Mouse (Mus musculus): ENCODE measurements at regions not wholly inside any gene's neighbourhood (a gene's known extent, or its start where the extent isn't known, plus 50 kb on each side); places are given as distances from the start of the nearest gene placed in this dataset.

- 0 out of 2 replicates have a peak overlapping the region, but pooled peaks have one; percentile 47 for H3K4me2 ChIP-seq (replicated peaks; ENCODE audit: low read depth, low read length)
- no peaks in the 10 kb centered on the region for H3K27me3 ChIP-seq (replicated peaks; ENCODE audit: insufficient read depth, low read length)
- H3K4me3 ChIP-seq (ENCODE audit: low read depth, low read length), result no peak overlapping the region
- no peaks in the 10 kb centered on the region for H3K9me3 ChIP-seq (ENCODE audit: low read length)
- DNase-seq (ENCODE audit: low spot score) (no peak), ATAC-seq (peak; percentile 36; the same call in 1 of the 2 replicates)
- WGBS, result 45% methylated on average over 6 of the region's 6 CpGs
- TF ChIP-seq EP300 (IDR thresholded peaks at IDR 0.05) (no peak), CTCF (IDR thresholded peaks at IDR 0.05) (no peak)
- H3K36me3 ChIP-seq (ENCODE audit: insufficient read depth, low read length), result no peaks in the 10 kb centered on the region
- H3K4me1 ChIP-seq (ENCODE audit: insufficient read depth, low read depth, low read length), result peaks cover 18% of the 10 kb centered on the region; the same call in 1 of the 2 replicates
- H3K27ac ChIP-seq (ENCODE audit: low read length), result 0 out of 2 replicates have a peak overlapping the region, but pooled peaks have one; percentile 14
- H3K9ac ChIP-seq (replicated peaks; ENCODE audit: low read depth), result no peak overlapping the region
Measured at GRCm38 (mm10) chr10:96691319-96691870, 74.6 kb downstream of the Btg1 start.

- DNase-seq (ENCODE audit: low spot score) (no peak), ATAC-seq (no peak)
- TF ChIP-seq CTCF (IDR thresholded peaks at IDR 0.05) (no peak), EP300 (IDR thresholded peaks at IDR 0.05) (no peak)
- H3K4me3 ChIP-seq (ENCODE audit: low read depth, low read length), result no peak overlapping the region
- H3K9me3 ChIP-seq (ENCODE audit: low read length), result no peaks in the 10 kb centered on the region
- H3K4me2 ChIP-seq (replicated peaks; ENCODE audit: low read depth, low read length), result no peak overlapping the region
- H3K36me3 ChIP-seq (ENCODE audit: insufficient read depth, low read length), result no peaks in the 10 kb centered on the region
- WGBS, result 73% methylated on average over 7 of the region's 7 CpGs
- H3K27me3 ChIP-seq (replicated peaks; ENCODE audit: insufficient read depth, low read length), result no peaks in the 10 kb centered on the region
- H3K4me1 ChIP-seq (ENCODE audit: insufficient read depth, low read depth, low read length), result peaks cover 12% of the 10 kb centered on the region; the same call in 1 of the 2 replicates
- H3K9ac ChIP-seq (replicated peaks; ENCODE audit: low read depth), result no peak overlapping the region
- H3K27ac ChIP-seq (ENCODE audit: low read length), result no peak overlapping the region
Measured at GRCm38 (mm10) chr10:96692821-96693220, 76.0 kb downstream of the Btg1 start.

DNA sequence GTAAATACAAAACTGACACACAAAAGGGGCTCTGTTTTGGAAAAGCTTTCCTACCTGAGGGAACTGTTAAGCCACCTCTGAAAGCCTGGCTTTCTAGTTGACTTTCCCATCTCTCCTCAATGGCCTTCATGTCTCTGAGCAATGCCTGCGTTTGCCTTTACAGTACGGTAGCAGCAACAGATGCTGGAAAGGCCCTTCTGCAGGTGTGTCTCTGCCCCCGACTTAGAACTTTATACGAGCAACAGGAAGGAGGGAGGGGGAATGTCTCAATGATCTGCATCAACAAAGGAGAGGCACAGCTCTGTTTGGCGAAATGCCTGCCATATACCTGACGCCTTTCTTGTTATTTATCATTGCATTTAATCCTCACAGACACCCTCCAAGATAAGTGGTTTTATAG is 77.0 kb downstream of the Btg1 start:
- 69% methylated on average over 6 of the region's 6 CpGs for WGBS
- H3K9ac ChIP-seq (replicated peaks; ENCODE audit: low read depth), result no peak overlapping the region
- H3K4me2 ChIP-seq (replicated peaks; ENCODE audit: low read depth, low read length), result no peak overlapping the region
- H3K27ac ChIP-seq (ENCODE audit: low read length), result no peak overlapping the region
- H3K4me1 ChIP-seq (ENCODE audit: insufficient read depth, low read depth, low read length), result peaks cover 12% of the 10 kb centered on the region; the same call in 1 of the 2 replicates
- no peak for DNase-seq (ENCODE audit: low spot score)
- ATAC-seq, result no peak
- H3K27me3 ChIP-seq (replicated peaks; ENCODE audit: insufficient read depth, low read length), result no peaks in the 10 kb centered on the region
- H3K9me3 ChIP-seq (ENCODE audit: low read length), result no peaks in the 10 kb centered on the region
- no peaks in the 10 kb centered on the region for H3K36me3 ChIP-seq (ENCODE audit: insufficient read depth, low read length)
- TF ChIP-seq CTCF (IDR thresholded peaks at IDR 0.05) (no peak), EP300 (IDR thresholded peaks at IDR 0.05) (no peak)
- no peak overlapping the region for H3K4me3 ChIP-seq (ENCODE audit: low read depth, low read length)

- DNase-seq (ENCODE audit: low spot score) (no peak), ATAC-seq (no peak)
- Histone ChIP-seq H3K4me2 (replicated peaks; ENCODE audit: low read depth, low read length) (no peak overlapping the region), H3K4me3 (ENCODE audit: low read depth, low read length) (no peak overlapping the region), H3K4me1 (ENCODE audit: insufficient read depth, low read depth, low read length) (peaks cover under 1% of the 10 kb centered on the region; the same call in 1 of the 2 replicates), H3K27ac (ENCODE audit: low read length) (no peak overlapping the region), H3K36me3 (ENCODE audit: insufficient read depth, low read length) (no peaks in the 10 kb centered on the region), H3K27me3 (replicated peaks; ENCODE audit: insufficient read depth, low read length) (no peaks in the 10 kb centered on the region), H3K9ac (replicated peaks; ENCODE audit: low read depth) (no peak overlapping the region), H3K9me3 (ENCODE audit: low read length) (no peaks in the 10 kb centered on the region)
- whole genome bisulfite sequencing, result 96% methylated on average over 7 of the region's 7 CpGs
- no peak for TF ChIP-seq CTCF (IDR thresholded peaks at IDR 0.05)
- no peak for TF ChIP-seq EP300 (IDR thresholded peaks at IDR 0.05)
Measured at GRCm38 (mm10) chr10:96696571-96696970, 79.8 kb downstream of the Btg1 start.

GRCm38 (mm10) chr10:96697781-96698180 is 81.0 kb downstream of the Btg1 start:
- Histone ChIP-seq H3K4me3 (ENCODE audit: low read depth, low read length) (no peak overlapping the region), H3K36me3 (ENCODE audit: insufficient read depth, low read length) (no peaks in the 10 kb centered on the region), H3K4me2 (replicated peaks; ENCODE audit: low read depth, low read length) (no peak overlapping the region), H3K9me3 (ENCODE audit: low read length) (no peaks in the 10 kb centered on the region), H3K9ac (replicated peaks; ENCODE audit: low read depth) (no peak overlapping the region), H3K4me1 (ENCODE audit: insufficient read depth, low read depth, low read length) (no peaks in the 10 kb centered on the region), H3K27me3 (replicated peaks; ENCODE audit: insufficient read depth, low read length) (no peaks in the 10 kb centered on the region), H3K27ac (ENCODE audit: low read length) (no peak overlapping the region)
- ATAC-seq, result peak; percentile 81
- DNase-seq (ENCODE audit: low spot score), result peak; percentile 48
- TF ChIP-seq EP300 (IDR thresholded peaks at IDR 0.05) (no peak), CTCF (IDR thresholded peaks at IDR 0.05) (no peak)
- 35% methylated on average over 3 of the region's 3 CpGs for WGBS

GRCm38 (mm10) chr10:96706656-96707055 is 89.8 kb downstream of the Btg1 start:
- ATAC-seq (no peak), DNase-seq (ENCODE audit: low spot score) (no peak)
- Histone ChIP-seq H3K27ac (ENCODE audit: low read length) (no peak overlapping the region), H3K27me3 (replicated peaks; ENCODE audit: insufficient read depth, low read length) (no peaks in the 10 kb centered on the region), H3K9ac (replicated peaks; ENCODE audit: low read depth) (no peak overlapping the region), H3K9me3 (ENCODE audit: low read length) (no peaks in the 10 kb centered on the region), H3K36me3 (ENCODE audit: insufficient read depth, low read length) (no peaks in the 10 kb centered on the region), H3K4me3 (ENCODE audit: low read depth, low read length) (no peak overlapping the region), H3K4me2 (replicated peaks; ENCODE audit: low read depth, low read length) (no peak overlapping the region), H3K4me1 (ENCODE audit: insufficient read depth, low read depth, low read length) (no peaks in the 10 kb centered on the region)
- 86% methylated on average over 4 of the region's 4 CpGs for WGBS
- no peak for TF ChIP-seq CTCF (IDR thresholded peaks at IDR 0.05)

- H3K27ac ChIP-seq (ENCODE audit: low read length), result no peak overlapping the region
- TF ChIP-seq EP300 (IDR thresholded peaks at IDR 0.05) (no peak), CTCF (IDR thresholded peaks at IDR 0.05) (no peak)
- H3K9me3 ChIP-seq (ENCODE audit: low read length), result no peaks in the 10 kb centered on the region
- H3K4me2 ChIP-seq (replicated peaks; ENCODE audit: low read depth, low read length), result no peak overlapping the region
- H3K36me3 ChIP-seq (ENCODE audit: insufficient read depth, low read length), result no peaks in the 10 kb centered on the region
- ATAC-seq, result no peak
- no peaks in the 10 kb centered on the region for H3K27me3 ChIP-seq (replicated peaks; ENCODE audit: insufficient read depth, low read length)
- no peaks in the 10 kb centered on the region for H3K4me1 ChIP-seq (ENCODE audit: insufficient read depth, low read depth, low read length)
- H3K9ac ChIP-seq (replicated peaks; ENCODE audit: low read depth), result no peak overlapping the region
- no peak overlapping the region for H3K4me3 ChIP-seq (ENCODE audit: low read depth, low read length)
- 64% methylated on average over 2 of the region's 2 CpGs for WGBS
- peak; percentile 25 for DNase-seq (ENCODE audit: low spot score)
Measured at GRCm38 (mm10) chr10:96708471-96708870, 91.7 kb downstream of the Btg1 start.
